Mouse (Mus musculus): ENCODE data around the gene Fcgr1. TPM values are rescaled to one million over a fixed set of nuclear protein-coding genes. Genes with fewer than 3 reads are reported as not detected.
A peak's percentile ranks its signal among the peaks of the same experiment; 100 is the strongest.

Fcgr1 gene
- total and polyA plus RNA-seq, 3 experiments, result 1.1 to 1.3 (median 1.2) TPM

DNA sequence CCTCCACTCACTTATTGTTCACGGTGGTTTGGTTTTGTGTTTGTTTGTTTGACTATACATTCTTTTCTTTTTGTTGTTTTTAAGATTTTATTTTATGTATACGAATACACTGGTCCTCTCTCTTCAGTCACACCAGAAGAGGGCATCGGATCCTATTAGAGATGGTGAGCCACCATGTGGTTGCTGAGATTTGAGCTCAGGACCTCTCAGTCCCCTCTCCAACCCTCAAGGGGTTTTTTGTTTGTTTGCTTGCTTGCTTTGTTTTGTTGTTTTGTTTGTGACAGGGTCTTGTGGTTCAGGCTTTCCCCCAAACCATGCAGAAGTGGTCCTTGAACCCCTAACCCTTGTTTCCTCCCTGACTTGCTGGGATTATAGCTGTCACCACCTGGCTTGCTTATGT is 32.1 kb downstream of the Fcgr1 start:
- Histone ChIP-seq H3K79me2 (replicated peaks; ENCODE audit: control insufficient read depth, insufficient read depth, low read length) (no peaks in the 10 kb centered on the region), H3K27ac (peak overlapping the region; percentile 98), H3K36me3 (ENCODE audit: control insufficient read depth, insufficient read depth, low read length) (peaks cover 3% of the 10 kb centered on the region; the same call in 1 of the 2 replicates), H3K4me1 (ENCODE audit: control insufficient read depth, insufficient read depth, low read length) (peaks cover 8% of the 10 kb centered on the region), H3K4me3 (peak overlapping the region; percentile 80), H3K27me3 (ENCODE audit: control insufficient read depth, insufficient read depth, low read length) (no peaks in the 10 kb centered on the region), H3K9ac (ENCODE audit: low read depth, low read length) (peak overlapping the region; percentile 82)
- DNase-seq, result no peak
- peak; percentile 14; the same call in 1 of the 2 replicates for TF ChIP-seq CTCF (IDR thresholded peaks at IDR 0.05)
- no peak for TF ChIP-seq POLR2A (IDR thresholded peaks at IDR 0.05; ENCODE audit: insufficient read depth, low read depth, low read length)
- 54% methylated on average over 3 of the region's 3 CpGs for WGBS
- intact Hi-C loops (cut with DNase I), result loop anchor here (2.0 kb wide), 1 partner anchor 19 kb away; no protein-coding TSS in a partner anchor

DNA sequence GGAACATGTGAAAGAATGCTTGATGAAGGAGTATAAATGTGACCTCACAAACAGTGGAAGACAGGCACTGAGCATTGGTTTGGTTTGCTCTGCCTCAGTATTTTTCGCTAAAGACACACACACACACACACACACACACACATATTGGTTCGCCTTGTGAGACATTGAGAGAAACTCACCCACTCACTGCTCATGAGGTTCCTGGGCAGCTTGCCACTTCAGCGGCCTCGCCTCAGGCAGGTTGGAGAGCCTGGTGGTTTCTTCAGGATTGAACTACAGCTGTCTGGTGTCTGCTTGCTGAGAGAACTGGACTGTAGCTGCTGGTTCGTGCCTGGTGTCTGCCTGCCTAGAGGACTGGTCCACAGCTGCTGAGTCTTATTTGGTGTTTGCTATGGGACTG is 33.5 kb downstream of the Fcgr1 start:
- H3K4me1 ChIP-seq (ENCODE audit: control insufficient read depth, insufficient read depth, low read length), result peaks cover 10% of the 10 kb centered on the region

DNA sequence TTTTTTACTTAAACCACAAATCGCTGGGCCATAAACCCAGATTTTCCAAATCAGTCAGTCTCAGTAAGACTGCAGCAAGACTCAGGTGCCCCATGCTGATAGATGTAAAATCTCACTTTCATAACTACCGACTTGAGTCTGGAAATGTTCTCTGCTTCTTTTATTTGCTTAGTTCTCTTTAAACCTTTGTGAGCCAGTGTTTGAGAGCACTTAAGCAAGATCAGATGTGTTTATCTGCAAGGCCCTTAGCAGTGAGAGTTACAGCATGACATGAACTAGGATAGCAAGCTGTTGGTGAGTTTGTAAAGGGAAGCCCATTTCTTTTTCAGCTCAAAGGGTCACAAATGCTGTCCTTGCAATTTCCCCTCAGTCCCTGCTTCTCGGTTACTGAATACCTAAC is 36.6 kb downstream of the Fcgr1 start:
- Histone ChIP-seq H3K27me3 (ENCODE audit: control insufficient read depth, insufficient read depth, low read length) (no peaks in the 10 kb centered on the region), H3K4me1 (ENCODE audit: control insufficient read depth, insufficient read depth, low read length) (peaks cover 7% of the 10 kb centered on the region), H3K27ac (no peak overlapping the region), H3K9ac (ENCODE audit: low read depth, low read length) (no peak overlapping the region), H3K4me3 (no peak overlapping the region), H3K36me3 (ENCODE audit: control insufficient read depth, insufficient read depth, low read length) (peaks cover 3% of the 10 kb centered on the region; the same call in 1 of the 2 replicates), H3K79me2 (replicated peaks; ENCODE audit: control insufficient read depth, insufficient read depth, low read length) (no peaks in the 10 kb centered on the region)
- intact Hi-C loops (cut with DNase I), result no loop called here
- TF ChIP-seq EP300 (IDR thresholded peaks at IDR 0.05; ENCODE audit: insufficient read depth, low read depth, low read length) (no peak), CTCF (IDR thresholded peaks at IDR 0.05) (no peak), POLR2A (IDR thresholded peaks at IDR 0.05; ENCODE audit: insufficient read depth, low read depth, low read length) (no peak)
- DNase-seq, result no peak
- 82% methylated on average over 3 of the region's 3 CpGs for whole genome bisulfite sequencing

More for the DNA sequence above, 33.5 kb downstream of the Fcgr1 start:
- no peaks in the 10 kb centered on the region for H3K79me2 ChIP-seq (replicated peaks; ENCODE audit: control insufficient read depth, insufficient read depth, low read length)
- DNase-seq, result no peak
- no peaks in the 10 kb centered on the region for H3K27me3 ChIP-seq (ENCODE audit: control insufficient read depth, insufficient read depth, low read length)
- no peak for TF ChIP-seq POLR2A (IDR thresholded peaks at IDR 0.05; ENCODE audit: insufficient read depth, low read depth, low read length)
- TF ChIP-seq CTCF (IDR thresholded peaks at IDR 0.05), result no peak
- no peak for TF ChIP-seq EP300 (IDR thresholded peaks at IDR 0.05; ENCODE audit: insufficient read depth, low read depth, low read length)
- H3K4me3 ChIP-seq, result no peak overlapping the region
- 88% methylated on average over 5 of the region's 5 CpGs for WGBS
- peaks cover 3% of the 10 kb centered on the region; the same call in 1 of the 2 replicates for H3K36me3 ChIP-seq (ENCODE audit: control insufficient read depth, insufficient read depth, low read length)
- intact Hi-C loops (cut with DNase I), result no loop called here
- no peak overlapping the region for H3K27ac ChIP-seq
- no peak overlapping the region for H3K9ac ChIP-seq (ENCODE audit: low read depth, low read length)

DNA sequence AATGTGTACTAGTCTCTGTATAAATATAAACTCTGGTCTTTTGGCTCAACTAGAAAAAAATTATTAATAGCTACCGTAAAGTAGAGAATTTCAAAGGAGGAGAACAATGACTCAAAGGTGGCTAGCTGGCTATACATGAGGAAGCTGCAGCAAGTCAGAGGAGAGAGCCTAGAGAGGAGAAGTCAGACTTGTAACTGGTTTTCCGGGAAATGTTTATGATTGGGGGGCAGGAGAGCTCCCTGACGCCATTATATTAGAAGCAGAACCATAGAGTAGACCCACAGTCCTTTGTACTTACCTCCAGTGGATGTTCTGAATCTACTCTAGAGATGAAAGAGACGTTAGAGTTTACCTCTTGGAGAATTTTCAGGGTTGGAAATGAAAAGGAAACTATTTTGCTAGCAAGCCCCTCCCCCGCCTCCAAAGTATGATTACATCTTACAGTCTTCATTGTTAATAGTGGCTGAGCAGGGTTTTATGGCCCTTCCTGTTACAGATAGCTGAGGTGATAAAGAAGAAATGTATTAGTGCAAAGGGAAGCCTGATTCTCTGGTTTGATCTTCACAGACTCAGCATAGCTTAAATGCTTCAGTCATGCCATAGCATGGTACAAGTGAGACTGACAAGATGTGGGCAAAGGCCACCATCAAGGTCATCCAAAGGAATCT is 37.7 kb downstream of the Fcgr1 start:
- Histone ChIP-seq H3K27ac (no peak overlapping the region), H3K4me3 (no peak overlapping the region), H3K9ac (ENCODE audit: low read depth, low read length) (no peak overlapping the region), H3K79me2 (replicated peaks; ENCODE audit: control insufficient read depth, insufficient read depth, low read length) (no peaks in the 10 kb centered on the region), H3K27me3 (ENCODE audit: control insufficient read depth, insufficient read depth, low read length) (no peaks in the 10 kb centered on the region), H3K36me3 (ENCODE audit: control insufficient read depth, insufficient read depth, low read length) (no peaks in the 10 kb centered on the region; the same call in 1 of the 2 replicates), H3K4me1 (ENCODE audit: control insufficient read depth, insufficient read depth, low read length) (peaks cover 2% of the 10 kb centered on the region; the same call in 1 of the 2 replicates)
- 49% methylated on average over 5 of the region's 5 CpGs for WGBS
- no peak for DNase-seq
- no peak for TF ChIP-seq POLR2A (IDR thresholded peaks at IDR 0.05; ENCODE audit: insufficient read depth, low read depth, low read length)
- no peak for TF ChIP-seq CTCF (IDR thresholded peaks at IDR 0.05)
- no peak for TF ChIP-seq EP300 (IDR thresholded peaks at IDR 0.05; ENCODE audit: insufficient read depth, low read depth, low read length)
- intact Hi-C loops (cut with DNase I), result no loop called here

DNA sequence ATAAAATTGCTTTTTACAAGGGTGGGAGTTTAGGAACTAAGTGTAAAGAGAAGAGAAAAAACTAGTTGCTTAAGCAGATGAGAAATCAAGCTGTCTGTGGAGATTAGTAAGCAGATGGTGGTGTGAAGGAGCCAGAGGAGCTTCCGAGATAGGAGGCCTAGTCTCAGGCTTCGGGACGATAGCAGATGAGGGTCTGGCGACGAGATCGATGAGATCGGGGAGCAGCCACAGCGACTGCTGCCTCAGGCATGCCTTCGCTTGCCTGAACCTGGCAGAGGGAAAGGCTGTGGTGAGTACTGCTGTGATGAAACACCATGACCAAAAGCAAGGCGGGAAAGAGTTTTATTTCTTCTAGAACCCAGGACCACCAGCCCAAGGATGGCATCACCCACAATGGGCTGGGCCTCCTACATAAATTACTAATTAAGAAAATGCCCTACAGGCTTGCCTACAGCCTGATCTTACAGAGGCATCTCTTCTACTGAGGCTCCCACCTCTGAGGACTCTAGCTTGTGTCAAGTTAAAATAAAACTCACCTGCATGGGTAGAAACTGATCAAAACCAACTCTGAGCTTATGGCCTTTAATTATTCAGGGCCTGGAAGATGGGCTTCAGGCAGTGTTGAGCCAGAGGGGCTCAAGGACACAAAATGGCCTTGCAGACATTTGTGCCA is 39.0 kb downstream of the Fcgr1 start:
- intact Hi-C loops (cut with DNase I), result no loop called here
- DNase-seq, result no peak
- TF ChIP-seq POLR2A (IDR thresholded peaks at IDR 0.05; ENCODE audit: insufficient read depth, low read depth, low read length) (no peak), CTCF (IDR thresholded peaks at IDR 0.05) (no peak), EP300 (IDR thresholded peaks at IDR 0.05; ENCODE audit: insufficient read depth, low read depth, low read length) (no peak)

DNA sequence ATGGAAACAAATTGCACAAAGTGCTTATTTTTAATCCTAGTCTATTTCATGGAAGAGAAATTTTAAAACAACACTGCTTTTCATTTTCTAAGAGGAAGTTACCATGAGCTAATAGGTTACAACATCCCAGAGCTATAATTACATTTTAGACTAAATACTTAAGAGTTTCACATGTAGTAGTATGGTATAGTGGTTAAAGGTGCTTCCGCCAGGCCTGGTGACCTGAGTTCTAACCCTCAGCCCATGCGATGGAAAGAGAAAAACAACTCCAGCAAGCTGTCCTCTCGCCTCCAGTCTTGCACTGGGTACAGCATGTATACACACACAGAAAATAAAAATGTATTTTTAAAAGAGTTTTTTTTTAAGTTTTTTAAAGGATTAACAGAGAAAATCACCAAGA is 42.0 kb downstream of the Fcgr1 start:
- TF ChIP-seq POLR2A (IDR thresholded peaks at IDR 0.05; ENCODE audit: insufficient read depth, low read depth, low read length) (no peak), CTCF (IDR thresholded peaks at IDR 0.05) (no peak), EP300 (IDR thresholded peaks at IDR 0.05; ENCODE audit: insufficient read depth, low read depth, low read length) (no peak)
- DNase-seq, result no peak
- intact Hi-C loops (cut with DNase I), result no loop called here
- H3K79me2 ChIP-seq (replicated peaks; ENCODE audit: control insufficient read depth, insufficient read depth, low read length), result no peaks in the 10 kb centered on the region
- no peaks in the 10 kb centered on the region for H3K27me3 ChIP-seq (ENCODE audit: control insufficient read depth, insufficient read depth, low read length)
- peaks cover 2% of the 10 kb centered on the region; the same call in 1 of the 2 replicates for H3K36me3 ChIP-seq (ENCODE audit: control insufficient read depth, insufficient read depth, low read length)
- no peak overlapping the region for H3K4me3 ChIP-seq
- H3K27ac ChIP-seq, result no peak overlapping the region
- peaks cover 2% of the 10 kb centered on the region; the same call in 1 of the 2 replicates for H3K4me1 ChIP-seq (ENCODE audit: control insufficient read depth, insufficient read depth, low read length)
- 83% methylated on average over 3 of the region's 3 CpGs for WGBS
- H3K9ac ChIP-seq (ENCODE audit: low read depth, low read length), result no peak overlapping the region

More for the DNA sequence above, 39.0 kb downstream of the Fcgr1 start:
- Histone ChIP-seq H3K79me2 (replicated peaks; ENCODE audit: control insufficient read depth, insufficient read depth, low read length) (no peaks in the 10 kb centered on the region), H3K4me3 (no peak overlapping the region), H3K27me3 (ENCODE audit: control insufficient read depth, insufficient read depth, low read length) (no peaks in the 10 kb centered on the region), H3K9ac (ENCODE audit: low read depth, low read length) (no peak overlapping the region), H3K36me3 (ENCODE audit: control insufficient read depth, insufficient read depth, low read length) (no peaks in the 10 kb centered on the region), H3K27ac (no peak overlapping the region), H3K4me1 (ENCODE audit: control insufficient read depth, insufficient read depth, low read length) (peaks cover 2% of the 10 kb centered on the region; the same call in 1 of the 2 replicates)
- WGBS, result 65% methylated on average over 10 of the region's 10 CpGs

All from heart, adult 2 months (tissue).